Mouse (Mus musculus): ENCODE measurements around the gene Pfn3. TPM values are rescaled to one million over a fixed set of nuclear protein-coding genes. Genes with fewer than 3 reads are reported as not detected.

Gene Pfn3
- total and polyA plus RNA-seq, 2 experiments from 2014 or later: 0.71 to 1.5 TPM

DNA sequence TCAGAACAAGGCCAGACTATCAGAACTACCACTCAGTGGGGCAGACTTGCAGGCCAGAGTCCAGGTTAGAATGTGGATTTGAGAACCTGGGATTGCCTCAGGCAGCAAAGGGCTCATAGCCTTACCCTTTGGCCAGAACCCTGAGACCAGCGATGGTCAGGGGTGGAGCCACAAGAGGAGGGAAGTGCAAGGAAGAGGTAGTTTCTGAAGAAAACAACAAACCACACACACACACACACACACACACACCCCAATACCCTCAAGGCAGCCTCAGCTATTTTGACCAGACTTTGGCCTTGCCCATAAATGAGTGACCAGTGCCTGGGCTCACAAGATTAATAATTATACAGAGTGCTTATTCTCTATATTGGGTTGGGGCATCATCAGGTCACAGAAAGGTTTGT, 23.4 kb downstream of the Pfn3 start:
- no peaks in the 10 kb centered on the region for H3K9me3 ChIP-seq (ENCODE audit: low read length)
- H3K9ac ChIP-seq (replicated peaks; ENCODE audit: low read length, poor library complexity, severe bottlenecking): no peak overlapping the region
- H3K27ac ChIP-seq (ENCODE audit: low read depth, low read length): no peak overlapping the region
- WGBS: 95% methylated on average over 1 of the region's 1 CpGs
- no peak overlapping the region for H3K4me3 ChIP-seq (ENCODE audit: low read depth, low read length)
- ATAC-seq (ENCODE audit: low FRiP score) (no peak), DNase-seq (ENCODE audit: low spot score) (no peak)
- H3K36me3 ChIP-seq (ENCODE audit: insufficient read depth, low read length): no peaks in the 10 kb centered on the region
- H3K4me2 ChIP-seq (ENCODE audit: low read depth, low read length, poor library complexity, severe bottlenecking): no peak overlapping the region
- no peaks in the 10 kb centered on the region for H3K4me1 ChIP-seq (ENCODE audit: insufficient read depth, low read length)
- no peaks in the 10 kb centered on the region for H3K27me3 ChIP-seq (ENCODE audit: insufficient read depth, low read length)
- TF ChIP-seq CTCF (IDR thresholded peaks at IDR 0.05): no peak

DNA sequence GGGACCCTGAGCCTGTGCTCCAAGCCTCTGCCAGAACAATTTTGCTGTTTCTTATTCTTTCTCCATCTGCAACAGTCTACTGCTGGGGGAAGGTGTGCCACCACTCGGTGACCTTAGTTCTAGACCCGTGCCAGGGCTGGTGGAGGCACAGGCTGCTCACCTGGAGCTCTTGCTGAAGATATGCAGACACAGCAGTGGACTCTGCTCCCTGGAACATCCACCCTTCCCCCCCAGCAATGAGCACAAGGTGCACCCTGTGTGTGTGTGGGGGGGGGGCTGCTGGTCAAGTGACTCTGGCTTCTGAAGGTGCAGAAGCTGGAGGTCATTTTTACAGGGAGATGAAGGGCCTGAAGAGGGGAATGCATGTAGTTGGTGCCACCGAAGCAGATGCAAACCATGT, 24.4 kb downstream of the Pfn3 start:
- H3K4me3 ChIP-seq (ENCODE audit: low read depth, low read length): no peak overlapping the region

DNA sequence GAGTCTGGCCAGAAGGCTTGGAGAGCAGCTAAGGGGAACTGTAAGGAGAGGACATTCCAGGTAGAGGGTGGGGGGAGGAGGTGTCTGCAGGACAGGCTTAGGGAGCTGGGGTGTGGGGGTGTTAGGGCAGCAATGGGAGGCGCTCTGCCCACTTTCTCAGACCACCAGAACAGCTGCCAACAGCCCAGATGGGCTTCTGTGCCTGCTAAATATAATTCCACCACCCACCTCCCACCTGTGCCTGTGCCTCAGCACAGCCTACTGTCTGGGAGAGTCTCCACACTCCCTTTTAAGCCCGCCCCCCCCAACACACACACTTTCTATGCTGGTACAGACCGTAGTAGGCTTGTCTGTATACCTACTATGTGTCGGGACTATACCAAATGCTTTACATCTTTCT, 33.2 kb downstream of the Pfn3 start:
- H3K4me1 ChIP-seq (ENCODE audit: insufficient read depth, low read length): no peaks in the 10 kb centered on the region
- no peak overlapping the region for H3K27ac ChIP-seq (ENCODE audit: low read depth, low read length)
- H3K9me3 ChIP-seq (ENCODE audit: low read length): no peaks in the 10 kb centered on the region
- H3K4me3 ChIP-seq (ENCODE audit: low read depth, low read length): no peak overlapping the region
- peaks cover 33% of the 10 kb centered on the region for H3K27me3 ChIP-seq (ENCODE audit: insufficient read depth, low read length)
- no peak overlapping the region for H3K4me2 ChIP-seq (ENCODE audit: low read depth, low read length, poor library complexity, severe bottlenecking)
- H3K9ac ChIP-seq (replicated peaks; ENCODE audit: low read length, poor library complexity, severe bottlenecking): no peak overlapping the region
- no peaks in the 10 kb centered on the region for H3K36me3 ChIP-seq (ENCODE audit: insufficient read depth, low read length)
- no peak for ATAC-seq (ENCODE audit: low FRiP score)
- WGBS: 86% methylated on average over 3 of the region's 4 CpGs
- no peak for DNase-seq (ENCODE audit: low spot score)
- TF ChIP-seq CTCF (IDR thresholded peaks at IDR 0.05): no peak

More for the DNA sequence above, 24.4 kb downstream of the Pfn3 start:
- H3K9me3 ChIP-seq (ENCODE audit: low read length): no peaks in the 10 kb centered on the region
- H3K36me3 ChIP-seq (ENCODE audit: insufficient read depth, low read length): no peaks in the 10 kb centered on the region
- TF ChIP-seq CTCF (IDR thresholded peaks at IDR 0.05): no peak
- WGBS: 85% methylated on average over 3 of the region's 3 CpGs
- ATAC-seq (ENCODE audit: low FRiP score) (no peak), DNase-seq (ENCODE audit: low spot score) (no peak)
- H3K4me1 ChIP-seq (ENCODE audit: insufficient read depth, low read length): no peaks in the 10 kb centered on the region
- H3K27me3 ChIP-seq (ENCODE audit: insufficient read depth, low read length): no peaks in the 10 kb centered on the region
- no peak overlapping the region for H3K27ac ChIP-seq (ENCODE audit: low read depth, low read length)
- H3K4me2 ChIP-seq (ENCODE audit: low read depth, low read length, poor library complexity, severe bottlenecking): no peak overlapping the region
- no peak overlapping the region for H3K9ac ChIP-seq (replicated peaks; ENCODE audit: low read length, poor library complexity, severe bottlenecking)

DNA sequence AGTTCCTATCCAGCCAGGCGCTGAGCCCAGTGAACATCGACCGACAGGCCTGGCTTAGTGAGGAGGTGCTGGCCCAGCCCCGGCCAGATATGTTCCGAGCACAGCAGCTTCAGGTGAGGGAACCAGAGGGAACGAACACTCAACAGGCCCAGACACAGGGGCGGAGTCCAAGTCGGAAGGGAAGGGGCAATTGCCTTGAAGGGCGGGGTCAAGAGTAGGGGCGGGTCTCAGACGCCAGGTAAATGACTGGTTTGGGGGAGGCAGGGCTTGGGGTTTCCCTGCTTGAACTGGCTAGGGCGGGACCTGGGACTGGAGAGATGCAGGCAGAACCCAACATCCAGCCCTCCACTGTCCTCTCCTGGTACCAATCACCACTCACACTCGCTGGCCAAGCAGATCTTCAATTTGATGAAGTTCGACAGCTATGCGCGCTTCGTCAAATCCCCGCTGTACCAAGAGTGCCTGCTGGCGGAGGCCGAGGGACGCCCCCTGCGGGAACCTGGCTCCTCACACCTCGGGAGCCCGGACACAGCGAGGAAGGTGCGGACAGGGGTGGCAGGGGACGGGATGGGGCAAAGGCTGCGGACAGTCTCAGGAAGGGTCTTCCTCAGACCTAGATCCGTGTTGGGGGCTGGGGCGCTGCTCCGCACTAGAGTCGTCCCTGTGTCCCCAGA, 36.0 kb downstream of the Pfn3 start:
- H3K27me3 ChIP-seq (ENCODE audit: insufficient read depth, low read length): peaks cover 38% of the 10 kb centered on the region
- WGBS: 7% methylated on average over 31 of the region's 32 CpGs
- DNase-seq (ENCODE audit: low spot score): no peak

DNA sequence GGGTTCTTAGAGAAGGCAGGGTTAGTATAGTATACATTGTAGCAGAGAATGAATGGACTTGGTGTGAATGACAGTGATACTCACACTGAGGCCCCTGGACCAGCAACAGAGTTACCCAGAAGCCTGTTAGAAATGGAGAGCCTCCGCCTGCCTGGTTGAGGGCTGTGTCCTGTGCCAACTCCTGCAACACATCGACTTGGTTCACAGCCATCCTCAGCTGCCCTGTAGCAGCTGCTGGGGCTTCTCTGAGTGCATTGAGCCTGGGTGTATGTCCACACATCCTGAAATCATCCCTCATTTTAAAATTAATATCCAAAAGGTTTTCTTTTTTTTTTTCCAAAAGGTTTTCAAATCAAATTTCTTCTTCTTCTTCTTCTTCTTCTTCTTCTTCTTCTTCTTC, 39.2 kb downstream of the Pfn3 start:
- H3K27ac ChIP-seq (ENCODE audit: low read depth, low read length): no peak overlapping the region
- no peak overlapping the region for H3K4me3 ChIP-seq (ENCODE audit: low read depth, low read length)
- no peak overlapping the region for H3K9ac ChIP-seq (replicated peaks; ENCODE audit: low read length, poor library complexity, severe bottlenecking)
- H3K9me3 ChIP-seq (ENCODE audit: low read length): no peaks in the 10 kb centered on the region
- DNase-seq (ENCODE audit: low spot score): peak; percentile 44
- TF ChIP-seq CTCF (IDR thresholded peaks at IDR 0.05): no peak
- H3K36me3 ChIP-seq (ENCODE audit: insufficient read depth, low read length): no peaks in the 10 kb centered on the region
- WGBS: 70% methylated on average over 2 of the region's 2 CpGs
- H3K4me1 ChIP-seq (ENCODE audit: insufficient read depth, low read length): no peaks in the 10 kb centered on the region
- ATAC-seq (ENCODE audit: low FRiP score): no peak
- peaks cover 38% of the 10 kb centered on the region for H3K27me3 ChIP-seq (ENCODE audit: insufficient read depth, low read length)
- H3K4me2 ChIP-seq (ENCODE audit: low read depth, low read length, poor library complexity, severe bottlenecking): no peak overlapping the region

More for the DNA sequence above, 36.0 kb downstream of the Pfn3 start:
- no peak for ATAC-seq (ENCODE audit: low FRiP score)
- Histone ChIP-seq H3K27ac (ENCODE audit: low read depth, low read length) (no peak overlapping the region), H3K4me3 (ENCODE audit: low read depth, low read length) (no peak overlapping the region), H3K4me2 (ENCODE audit: low read depth, low read length, poor library complexity, severe bottlenecking) (no peak overlapping the region), H3K9me3 (ENCODE audit: low read length) (no peaks in the 10 kb centered on the region), H3K9ac (replicated peaks; ENCODE audit: low read length, poor library complexity, severe bottlenecking) (0 out of 2 replicates have a peak overlapping the region, but pooled peaks have one; percentile 1), H3K36me3 (ENCODE audit: insufficient read depth, low read length) (no peaks in the 10 kb centered on the region), H3K4me1 (ENCODE audit: insufficient read depth, low read length) (no peaks in the 10 kb centered on the region)
- no peak; the same call in 1 of the 2 replicates for TF ChIP-seq CTCF (IDR thresholded peaks at IDR 0.05)

DNA sequence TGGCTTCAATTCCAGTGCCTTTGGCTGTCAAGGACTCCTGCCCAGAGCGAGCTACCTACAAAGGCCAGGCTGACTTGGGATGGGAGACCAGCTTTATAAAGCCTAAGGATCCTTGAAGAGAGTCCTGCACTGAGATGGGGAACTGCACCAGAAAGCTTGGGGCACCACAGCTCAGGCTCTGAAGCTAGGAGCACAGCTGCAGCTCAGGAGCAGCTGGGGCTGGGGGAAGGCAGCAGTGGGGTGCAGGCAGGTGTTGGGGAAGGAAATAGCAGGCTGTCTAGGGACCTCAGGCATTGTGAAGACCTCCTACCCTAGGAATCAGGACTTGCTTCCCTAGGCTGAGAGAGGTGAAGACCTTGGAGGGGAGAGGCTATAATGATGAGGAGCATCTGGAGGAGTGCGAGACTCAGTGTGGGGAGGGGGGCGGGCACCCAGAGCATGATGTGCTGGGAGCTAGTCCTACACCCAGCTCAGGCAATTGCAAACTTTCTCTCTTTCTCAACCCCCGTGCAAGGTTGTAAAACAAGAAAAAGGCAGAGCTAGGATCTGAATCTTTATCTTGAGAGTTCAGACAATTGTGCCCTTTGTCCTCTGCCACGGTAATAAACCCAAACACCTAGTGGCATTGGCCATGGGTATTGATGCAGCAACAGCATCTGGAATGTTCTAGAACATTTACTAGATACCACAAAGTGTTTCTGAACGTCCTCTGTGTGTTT, 40.7 kb downstream of the Pfn3 start:
- H3K4me3 ChIP-seq (ENCODE audit: low read depth, low read length): no peak overlapping the region
- H3K9ac ChIP-seq (replicated peaks; ENCODE audit: low read length, poor library complexity, severe bottlenecking): no peak overlapping the region
- H3K9me3 ChIP-seq (ENCODE audit: low read length): no peaks in the 10 kb centered on the region
- H3K4me1 ChIP-seq (ENCODE audit: insufficient read depth, low read length): no peaks in the 10 kb centered on the region
- peaks cover 25% of the 10 kb centered on the region for H3K27me3 ChIP-seq (ENCODE audit: insufficient read depth, low read length)
- H3K27ac ChIP-seq (ENCODE audit: low read depth, low read length): no peak overlapping the region
- no peak for DNase-seq (ENCODE audit: low spot score)
- no peak for TF ChIP-seq CTCF (IDR thresholded peaks at IDR 0.05)
- 72% methylated on average over 6 of the region's 6 CpGs for WGBS
- no peak for ATAC-seq (ENCODE audit: low FRiP score)
- H3K36me3 ChIP-seq (ENCODE audit: insufficient read depth, low read length): no peaks in the 10 kb centered on the region
- H3K4me2 ChIP-seq (ENCODE audit: low read depth, low read length, poor library complexity, severe bottlenecking): no peak overlapping the region

Measured in midbrain, postnatal 0 days (tissue).